Mouse (Mus musculus): Measurements from ENCODE around the gene Fcmr. TPM values are rescaled to one million over a fixed set of nuclear protein-coding genes. Genes with fewer than 3 reads are reported as not detected.

The Fcmr gene
- polyA plus RNA-seq (2015; fragmentation: Nextera tagmentation; extraction: Ambion mirVana) = 0.51 TPM in 1 of 2 replicates, not detected in the other

- WGBS = 82% methylated on average over 7 of the region's 7 CpGs
- Histone ChIP-seq H3K27ac (no peak within 1 kb of the TSS), H3K9ac (no peak within 1 kb of the TSS), H3K4me3 (no peak within 1 kb of the TSS), H3K4me2 (no peak within 1 kb of the TSS), H3K9me3 (no peaks in the 10 kb centered on the region), H3K27me3 (no peaks in the 10 kb centered on the region), H3K36me3 (no peaks in the 10 kb centered on the region), H3K4me1 (replicated peaks) (no peaks in the 10 kb centered on the region)
- ATAC-seq (ENCODE audit: low FRiP score) = no peak
These were observed at the start of gene Fcmr for GRCm38 (mm10) chr1:130865541-130866221. Gene Fcmr, plus strand, starts transcription at chr1:130865669.

GRCm38 (mm10) chr1:130819737-130820136 lies 45.7 kb upstream of the Fcmr start:
- ATAC-seq (ENCODE audit: low FRiP score) = no peak
- 71% methylated on average over 1 of the region's 1 CpGs for WGBS

GRCm38 (mm10) chr1:130820316-130821148 lies 44.9 kb upstream of the Fcmr start:
- WGBS = 87% methylated on average over 7 of the region's 7 CpGs
- H3K4me2 ChIP-seq = no peak overlapping the region
- ATAC-seq (ENCODE audit: low FRiP score) = no peak
- H3K9me3 ChIP-seq = no peaks in the 10 kb centered on the region
- H3K9ac ChIP-seq = no peak overlapping the region
- no peak overlapping the region for H3K27ac ChIP-seq
- no peaks in the 10 kb centered on the region for H3K27me3 ChIP-seq
- no peaks in the 10 kb centered on the region for H3K36me3 ChIP-seq
- no peaks in the 10 kb centered on the region for H3K4me1 ChIP-seq (replicated peaks)
- H3K4me3 ChIP-seq = no peak overlapping the region

More at GRCm38 (mm10) chr1:130819737-130820136, 45.7 kb upstream of the Fcmr start:
- Histone ChIP-seq H3K4me1 (replicated peaks) (no peaks in the 10 kb centered on the region), H3K27ac (no peak overlapping the region), H3K9me3 (no peaks in the 10 kb centered on the region), H3K36me3 (no peaks in the 10 kb centered on the region), H3K4me2 (no peak overlapping the region), H3K9ac (no peak overlapping the region), H3K4me3 (no peak overlapping the region), H3K27me3 (no peaks in the 10 kb centered on the region)

GRCm38 (mm10) chr1:130821149-130821471 lies 44.4 kb upstream of the Fcmr start:
- H3K4me3 ChIP-seq = no peak overlapping the region
- H3K27me3 ChIP-seq = no peaks in the 10 kb centered on the region
- H3K36me3 ChIP-seq = no peaks in the 10 kb centered on the region
- WGBS = 90% methylated on average over 2 of the region's 2 CpGs
- no peak overlapping the region for H3K27ac ChIP-seq
- no peak for ATAC-seq (ENCODE audit: low FRiP score)
- H3K4me2 ChIP-seq = no peak overlapping the region
- no peaks in the 10 kb centered on the region for H3K4me1 ChIP-seq (replicated peaks)
- no peak overlapping the region for H3K9ac ChIP-seq
- H3K9me3 ChIP-seq = no peaks in the 10 kb centered on the region

DNA sequence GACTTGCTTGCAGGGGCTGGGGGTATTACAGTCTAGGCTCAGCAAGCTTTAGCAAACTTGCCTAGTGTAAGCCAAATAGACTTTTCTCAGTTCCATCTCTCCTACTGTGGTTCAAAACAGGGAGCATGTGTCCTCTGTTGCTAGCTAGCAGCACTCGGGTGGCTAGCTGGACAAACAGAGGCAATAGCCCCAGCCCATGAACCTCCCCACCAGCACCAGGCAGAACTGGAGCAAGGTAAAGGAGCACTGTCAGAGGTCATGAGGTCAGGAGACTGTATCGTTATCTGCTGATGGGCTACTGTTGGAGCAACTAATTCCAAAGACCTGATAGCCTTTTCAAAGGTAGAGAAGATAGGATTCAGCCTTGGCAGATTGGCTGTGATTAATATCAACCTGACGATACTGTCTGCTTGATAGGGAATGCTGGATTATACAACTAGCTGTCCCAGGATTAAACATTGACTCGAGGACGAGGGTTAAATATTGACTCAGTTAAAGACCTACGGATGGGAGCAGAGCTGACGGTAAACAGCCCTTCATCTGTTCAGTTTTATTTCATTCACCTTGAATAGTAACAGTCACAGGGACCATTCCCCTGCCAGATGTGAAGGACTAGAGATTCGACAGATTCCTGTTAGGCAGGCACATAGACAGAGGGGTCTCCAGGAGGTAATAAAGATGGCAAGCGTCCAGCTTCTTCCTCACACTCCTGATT lies 43.4 kb upstream of the Fcmr start:
- Histone ChIP-seq H3K36me3 (no peaks in the 10 kb centered on the region), H3K4me1 (replicated peaks) (no peaks in the 10 kb centered on the region), H3K27me3 (no peaks in the 10 kb centered on the region), H3K4me2 (no peak overlapping the region), H3K9ac (no peak overlapping the region), H3K27ac (no peak overlapping the region), H3K4me3 (no peak overlapping the region), H3K9me3 (no peaks in the 10 kb centered on the region)
- 81% methylated on average over 9 of the region's 9 CpGs for WGBS
- ATAC-seq (ENCODE audit: low FRiP score) = no peak

DNA sequence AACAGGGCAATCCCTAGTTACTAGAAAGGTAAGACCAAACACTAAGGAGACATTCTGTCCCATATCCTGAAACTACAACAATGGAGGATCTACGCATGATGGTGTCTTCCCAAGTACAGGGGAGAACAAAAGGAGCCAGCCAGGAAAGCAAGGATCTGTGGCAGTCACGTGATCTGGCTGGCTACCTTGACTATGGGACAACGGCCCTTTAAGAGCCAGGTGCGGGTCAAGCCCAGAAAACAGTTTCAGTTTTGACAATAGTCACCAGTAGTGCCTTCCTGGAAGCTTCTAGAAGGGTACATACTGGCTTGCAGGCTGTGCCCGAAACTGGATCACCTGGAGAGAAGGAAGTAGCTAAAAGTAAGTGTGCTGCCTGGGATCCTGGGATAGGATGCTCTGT lies 39.0 kb upstream of the Fcmr start, which contains the start of gene Pigr:
TSS of gene Pigr (plus strand) at position 237 of the 400 bp plus-strand sequence.
- 85% methylated on average over 5 of the region's 5 CpGs for WGBS
- no peak for ATAC-seq (ENCODE audit: low FRiP score)
- no peaks in the 10 kb centered on the region for H3K36me3 ChIP-seq

GRCm38 (mm10) chr1:130828656-130829055 lies 36.8 kb upstream of the Fcmr start:
- WGBS = 89% methylated on average over 4 of the region's 4 CpGs
- H3K9ac ChIP-seq = no peak overlapping the region
- H3K9me3 ChIP-seq = no peaks in the 10 kb centered on the region
- no peak overlapping the region for H3K27ac ChIP-seq
- H3K4me3 ChIP-seq = no peak overlapping the region
- H3K4me2 ChIP-seq = no peak overlapping the region
- H3K36me3 ChIP-seq = no peaks in the 10 kb centered on the region
- no peak for ATAC-seq (ENCODE audit: low FRiP score)
- H3K27me3 ChIP-seq = no peaks in the 10 kb centered on the region
- no peaks in the 10 kb centered on the region for H3K4me1 ChIP-seq (replicated peaks)

More for the DNA sequence above, 39.0 kb upstream of the Fcmr start, which contains the start of gene Pigr:
- no peak within 1 kb of the TSS for H3K4me3 ChIP-seq
- H3K4me1 ChIP-seq (replicated peaks) = no peaks in the 10 kb centered on the region
- no peaks in the 10 kb centered on the region for H3K9me3 ChIP-seq
- H3K9ac ChIP-seq = no peak within 1 kb of the TSS
- no peak within 1 kb of the TSS for H3K27ac ChIP-seq
- no peaks in the 10 kb centered on the region for H3K27me3 ChIP-seq
- H3K4me2 ChIP-seq = no peak within 1 kb of the TSS

DNA sequence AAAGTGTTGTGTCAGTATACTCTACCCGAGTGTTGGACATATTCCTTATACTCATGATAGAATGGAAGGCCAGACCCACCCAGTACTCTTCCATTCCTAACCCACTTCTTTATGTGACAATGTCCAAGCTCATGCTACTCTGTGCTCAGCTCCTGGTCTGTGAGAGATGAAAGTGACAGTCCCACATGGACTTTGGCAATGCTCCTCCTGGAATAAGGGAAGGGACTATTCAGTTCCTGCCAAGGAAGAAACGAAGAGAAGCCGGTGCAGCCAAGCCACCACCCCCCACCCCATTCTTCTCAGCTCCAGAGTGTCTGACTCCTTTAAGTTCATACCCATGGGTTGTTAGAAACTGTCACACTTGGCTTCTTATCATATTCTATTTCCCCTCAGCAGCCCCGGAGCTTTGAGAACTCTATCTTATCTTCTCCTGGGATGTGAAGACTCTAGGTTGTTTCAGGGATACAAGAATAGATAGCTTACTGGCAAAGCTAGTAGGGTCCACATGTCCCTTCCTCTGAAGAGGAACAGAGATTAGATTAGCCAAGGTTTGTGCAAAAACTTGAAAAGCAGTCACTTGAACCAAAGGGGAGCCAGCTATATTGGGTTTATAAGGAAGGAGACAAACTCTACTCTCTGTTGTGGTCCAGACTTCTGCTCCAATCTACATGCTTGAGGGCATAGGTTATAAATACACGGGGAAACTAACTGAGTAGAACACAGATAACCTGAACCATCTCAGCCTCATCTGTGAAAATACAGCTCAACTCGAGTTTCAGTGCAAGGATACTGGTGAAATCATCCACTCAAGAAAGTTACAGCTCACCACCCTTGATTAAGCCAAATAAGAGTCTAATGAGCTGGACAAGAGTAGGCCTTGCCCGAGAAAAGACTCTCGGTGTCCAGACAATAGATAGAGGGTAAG lies 35.3 kb upstream of the Fcmr start:
- no peak overlapping the region for H3K9ac ChIP-seq
- no peak for ATAC-seq (ENCODE audit: low FRiP score)
- no peak overlapping the region for H3K4me2 ChIP-seq
- H3K27me3 ChIP-seq = no peaks in the 10 kb centered on the region
- no peak overlapping the region for H3K4me3 ChIP-seq
- H3K9me3 ChIP-seq = no peaks in the 10 kb centered on the region
- H3K4me1 ChIP-seq (replicated peaks) = no peaks in the 10 kb centered on the region
- no peak overlapping the region for H3K27ac ChIP-seq
- H3K36me3 ChIP-seq = no peaks in the 10 kb centered on the region
- 86% methylated on average over 8 of the region's 8 CpGs for WGBS

- H3K9me3 ChIP-seq = no peaks in the 10 kb centered on the region
These were observed 33.0 kb upstream of the Fcmr start for GRCm38 (mm10) chr1:130832230-130833149.

DNA sequence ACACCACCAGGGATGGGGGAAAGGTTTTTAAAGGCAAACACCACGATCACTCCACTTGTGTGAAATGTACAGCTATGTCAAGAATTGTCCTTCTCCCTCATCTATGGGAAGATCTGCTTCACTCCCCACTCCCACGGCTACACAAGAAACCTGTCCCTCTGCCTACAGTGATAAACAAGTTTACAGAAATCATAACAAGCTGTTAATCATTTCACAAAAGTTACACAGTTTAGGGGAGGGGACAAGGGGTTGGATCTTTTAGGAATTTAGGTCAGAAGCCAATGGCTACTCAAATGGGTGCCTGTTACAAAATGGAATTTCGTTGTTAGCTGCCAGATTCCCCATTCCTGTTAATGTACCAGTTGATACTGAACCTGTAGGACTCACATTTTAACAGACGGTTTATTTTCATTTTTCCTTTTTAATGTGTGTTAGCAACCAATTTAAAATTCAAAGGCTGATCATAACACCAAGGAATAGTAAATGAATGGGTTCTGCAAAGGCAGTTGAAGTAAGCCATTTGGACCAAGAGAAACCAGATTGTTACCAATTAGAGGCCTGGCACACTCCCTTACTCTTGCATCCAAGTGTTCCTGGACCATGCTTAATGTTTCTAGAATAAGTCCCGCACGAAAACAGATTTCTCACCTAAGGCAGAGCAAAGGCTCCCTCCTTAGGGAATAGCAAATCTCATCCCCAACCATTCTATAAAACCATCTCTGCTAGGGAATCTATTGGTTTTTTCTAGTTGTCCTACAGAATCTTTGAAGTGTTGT lies 30.1 kb upstream of the Fcmr start:
- no peak for ATAC-seq (ENCODE audit: low FRiP score)
- H3K27me3 ChIP-seq = no peaks in the 10 kb centered on the region
- H3K4me2 ChIP-seq = no peak overlapping the region
- no peak overlapping the region for H3K9ac ChIP-seq
- H3K27ac ChIP-seq = no peak overlapping the region
- H3K4me3 ChIP-seq = no peak overlapping the region
- 92% methylated on average over 6 of the region's 6 CpGs for WGBS
- no peaks in the 10 kb centered on the region for H3K4me1 ChIP-seq (replicated peaks)
- H3K9me3 ChIP-seq = no peaks in the 10 kb centered on the region
- H3K36me3 ChIP-seq = no peaks in the 10 kb centered on the region

More at GRCm38 (mm10) chr1:130832230-130833149, 33.0 kb upstream of the Fcmr start:
- no peak overlapping the region for H3K27ac ChIP-seq
- H3K9ac ChIP-seq = no peak overlapping the region
- no peak overlapping the region for H3K4me2 ChIP-seq
- 82% methylated on average over 5 of the region's 5 CpGs for WGBS
- H3K4me1 ChIP-seq (replicated peaks) = no peaks in the 10 kb centered on the region
- H3K36me3 ChIP-seq = no peaks in the 10 kb centered on the region
- no peak for ATAC-seq (ENCODE audit: low FRiP score)
- H3K27me3 ChIP-seq = no peaks in the 10 kb centered on the region
- no peak overlapping the region for H3K4me3 ChIP-seq
